Mouse (Mus musculus) urinary bladder, postnatal 10 days (tissue): ENCODE measurements around the gene Gls.

ENCODE experiments used
- DNase-seq: peaks from one replicate; pipeline ENCODE4 v3.0.0; 2022; ENCODE audit warnings: low spot score

The Gls gene

DNA sequence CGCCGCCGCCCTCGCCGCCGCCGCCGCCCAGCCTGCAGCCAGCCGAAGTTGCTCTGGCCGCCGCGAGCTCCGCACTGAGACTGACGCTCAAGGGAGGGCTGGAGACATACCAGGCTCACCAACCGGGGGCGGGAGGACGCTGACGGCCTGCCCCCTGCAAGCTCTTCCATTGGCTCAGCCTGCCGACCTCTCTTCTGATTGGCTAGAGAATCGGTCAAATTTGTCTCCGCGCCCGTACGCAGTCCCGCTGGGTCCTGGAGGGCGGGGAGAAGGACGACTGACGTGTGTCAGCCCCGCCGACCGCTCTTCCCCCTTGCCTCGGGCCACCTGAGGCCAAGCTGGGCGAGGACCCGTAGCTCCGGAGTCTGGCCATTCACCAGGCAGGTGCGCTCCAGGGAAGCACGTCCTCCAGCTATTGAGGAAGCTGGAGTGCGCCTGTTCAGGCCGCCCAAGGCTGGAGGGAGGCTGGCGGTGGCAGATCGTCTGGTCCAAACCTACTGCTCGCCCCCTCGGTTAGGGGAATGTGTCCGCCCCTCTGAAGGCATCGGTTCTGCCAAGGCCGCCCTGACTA is at the start of gene Gls:
TSS of gene Gls (minus strand) at position 90 of the 571 bp plus-strand sequence.
- peak; percentile 82 for DNase-seq

DNA sequence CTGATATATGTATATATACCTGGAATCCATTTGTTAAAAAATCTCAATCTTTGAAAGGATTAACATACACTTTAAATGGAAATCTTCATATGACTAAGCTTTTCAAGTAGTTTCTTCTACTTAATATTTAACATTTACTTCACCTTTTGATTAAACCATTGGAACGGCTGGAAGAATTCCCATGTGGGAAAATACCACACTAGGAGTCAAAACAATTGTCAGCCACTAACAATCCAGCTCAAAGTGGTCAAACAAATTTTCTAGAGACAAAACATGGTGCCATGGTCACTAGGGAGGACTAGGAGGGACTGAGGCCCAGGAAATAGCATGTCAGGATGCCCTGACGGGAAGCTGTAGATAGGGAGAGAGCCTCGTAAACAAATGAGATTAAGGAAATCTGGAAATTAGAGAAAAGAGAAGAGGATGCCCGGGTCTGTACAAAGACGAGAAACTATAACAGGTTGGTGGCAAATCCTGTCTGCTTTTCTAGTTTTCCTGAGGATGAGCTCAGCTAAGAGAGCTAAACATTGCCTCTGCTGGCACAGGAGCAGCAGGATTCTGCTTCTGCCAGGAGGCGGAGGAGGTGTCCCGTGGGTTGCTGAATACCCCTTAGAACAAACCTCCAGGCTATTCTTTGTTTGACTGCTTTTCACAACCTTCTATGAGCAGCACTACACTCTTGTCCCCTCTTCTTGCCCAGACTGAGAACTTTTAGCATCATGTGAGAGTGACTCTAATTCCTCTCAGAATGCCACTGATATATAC is 47.0 kb upstream of the Gls start:
- no peak for DNase-seq

DNA sequence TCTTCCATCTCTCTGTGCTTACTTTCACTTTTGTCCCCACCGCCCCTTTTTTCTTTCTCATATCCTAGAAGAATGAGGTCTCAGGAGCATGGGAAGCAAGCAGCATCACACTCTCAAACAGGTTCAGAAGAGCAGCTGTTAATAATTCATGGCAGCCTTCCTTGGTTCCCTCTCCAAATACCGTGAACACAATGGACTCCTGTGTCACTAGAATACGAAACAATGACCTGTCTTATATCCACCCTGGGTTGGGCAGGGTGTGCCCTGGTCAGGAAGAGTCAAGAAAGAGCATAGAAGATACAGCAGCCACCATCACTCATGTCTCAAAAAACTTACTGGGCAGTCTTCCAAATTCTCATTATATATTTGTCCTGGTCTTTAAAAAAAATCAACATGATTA is 46.3 kb upstream of the Gls start:
- no peak for DNase-seq

DNA sequence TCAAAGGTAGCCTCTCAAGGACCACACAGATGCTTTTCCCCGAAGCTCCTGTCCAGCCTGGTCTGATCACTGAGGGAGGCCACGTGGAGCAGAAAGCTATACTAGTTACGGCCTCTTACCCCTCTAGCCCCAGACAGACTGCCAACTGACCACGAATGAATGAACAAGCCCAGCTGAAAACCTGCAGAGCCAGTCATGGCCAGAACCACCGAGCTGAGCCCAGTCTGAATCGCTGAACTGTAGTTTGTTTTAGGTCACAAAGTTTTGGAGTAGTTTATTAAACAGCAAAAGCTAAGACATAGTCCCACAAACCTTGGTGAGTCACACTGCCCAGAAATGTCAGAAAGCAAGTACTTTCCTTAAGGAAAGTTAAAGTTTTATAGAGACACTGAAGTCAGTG is 45.0 kb upstream of the Gls start:
- DNase-seq = no peak

DNA sequence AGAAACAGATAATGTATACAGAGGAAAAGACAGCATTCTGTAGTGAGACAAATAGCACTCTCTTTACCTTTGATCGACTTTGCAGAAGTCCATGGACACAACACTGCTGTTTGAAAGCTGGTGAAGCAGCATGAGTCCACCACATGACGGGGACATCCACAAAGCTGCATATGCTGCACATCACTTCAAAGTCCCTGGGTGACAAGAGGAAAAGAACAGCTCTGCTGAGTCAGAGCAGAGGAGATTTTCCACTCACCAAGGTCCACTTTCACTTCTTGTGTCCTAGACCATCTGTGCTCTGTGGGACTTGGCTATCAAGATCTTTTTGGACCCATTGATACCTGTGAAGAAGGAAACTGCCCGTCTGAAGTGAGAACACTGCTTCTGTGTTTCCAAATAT is 41.2 kb upstream of the Gls start:
- no peak for DNase-seq

DNA sequence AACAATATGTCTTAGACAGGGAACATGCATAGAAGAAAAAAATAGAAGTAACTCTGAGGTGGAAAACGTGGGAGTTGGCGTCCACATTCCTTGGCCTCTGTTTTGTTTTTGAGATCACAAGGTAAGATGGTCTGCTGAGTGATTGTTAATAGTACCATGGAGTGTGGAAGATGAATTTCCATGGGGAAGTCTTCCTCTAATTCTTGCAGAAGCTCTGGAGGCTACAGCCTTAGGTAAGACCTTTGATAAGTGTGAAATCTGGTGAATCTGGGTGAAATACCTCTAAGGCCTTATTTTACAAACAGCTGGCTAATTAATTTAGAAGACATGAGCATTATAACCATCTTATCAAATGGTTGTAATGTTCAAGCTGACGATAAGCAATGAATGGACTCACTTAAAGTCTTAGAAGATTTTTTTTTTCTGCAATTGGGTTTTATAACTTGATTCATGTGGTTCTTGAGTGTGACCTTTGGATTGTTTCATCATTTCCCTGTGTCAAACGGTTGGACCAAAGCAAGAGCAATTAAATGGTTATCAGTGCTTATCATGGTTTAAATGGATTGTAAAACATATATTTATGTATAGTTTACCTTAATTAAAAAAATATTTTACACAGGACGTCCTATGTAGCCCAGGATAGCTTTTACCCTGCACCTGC is 39.1 kb upstream of the Gls start:
- no peak for DNase-seq

DNA sequence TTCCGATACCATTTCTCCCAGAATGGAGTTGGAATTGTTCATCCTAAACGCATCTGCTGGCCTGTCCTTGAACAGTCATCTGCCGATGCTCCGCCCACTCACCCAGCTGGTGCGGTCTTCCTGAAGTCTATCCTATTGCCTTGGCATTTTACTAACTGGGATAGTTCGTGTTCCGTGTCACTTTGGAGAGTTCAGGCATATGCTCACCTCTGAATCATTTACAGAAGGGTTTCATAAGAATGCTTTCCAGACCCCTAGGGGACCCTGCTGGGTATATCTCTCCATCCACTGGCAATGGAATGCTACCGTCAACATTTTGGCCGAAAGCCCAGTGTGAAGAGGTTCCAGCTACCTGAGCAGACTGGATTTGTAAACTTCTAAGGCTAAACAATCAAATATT is 37.3 kb upstream of the Gls start:
- DNase-seq = no peak

DNA sequence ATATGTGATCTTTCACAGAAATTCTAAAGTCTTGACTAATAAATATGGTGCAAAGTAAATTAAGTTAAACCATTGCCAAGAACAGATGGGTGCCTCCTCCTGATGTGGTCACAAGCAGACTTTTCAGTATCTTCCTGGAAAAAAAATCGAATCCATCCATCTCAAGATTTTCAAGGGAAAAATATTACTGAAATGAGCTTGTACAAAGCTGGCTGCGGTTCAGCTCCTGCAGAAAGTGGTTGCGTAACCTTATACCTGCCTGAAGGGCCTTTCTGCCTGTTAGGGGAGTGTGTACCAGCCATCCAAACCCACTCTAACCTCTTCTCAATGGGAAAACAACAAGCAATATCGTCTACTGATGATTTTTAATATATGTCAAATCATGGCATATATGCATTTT is 36.6 kb upstream of the Gls start:
- DNase-seq = no peak

DNA sequence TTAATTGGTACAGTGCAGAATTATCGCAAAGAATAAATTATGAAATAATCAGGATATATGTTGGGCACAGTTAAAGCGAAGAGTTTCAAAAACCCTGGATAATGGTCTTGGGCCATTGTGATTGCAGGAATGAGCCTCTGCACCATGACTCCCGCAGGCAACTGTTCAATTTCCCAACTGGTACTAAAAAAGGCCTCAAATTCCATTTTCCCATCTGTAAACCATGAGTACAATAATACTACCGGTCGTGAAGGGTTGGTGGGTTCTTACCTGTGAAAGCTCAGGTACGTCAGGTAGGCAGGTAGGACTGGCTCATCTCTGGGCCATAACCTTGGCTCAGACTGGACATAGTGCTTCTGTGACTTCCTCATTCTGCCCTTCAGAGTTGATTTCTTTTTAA is 35.0 kb upstream of the Gls start:
- DNase-seq = no peak

DNA sequence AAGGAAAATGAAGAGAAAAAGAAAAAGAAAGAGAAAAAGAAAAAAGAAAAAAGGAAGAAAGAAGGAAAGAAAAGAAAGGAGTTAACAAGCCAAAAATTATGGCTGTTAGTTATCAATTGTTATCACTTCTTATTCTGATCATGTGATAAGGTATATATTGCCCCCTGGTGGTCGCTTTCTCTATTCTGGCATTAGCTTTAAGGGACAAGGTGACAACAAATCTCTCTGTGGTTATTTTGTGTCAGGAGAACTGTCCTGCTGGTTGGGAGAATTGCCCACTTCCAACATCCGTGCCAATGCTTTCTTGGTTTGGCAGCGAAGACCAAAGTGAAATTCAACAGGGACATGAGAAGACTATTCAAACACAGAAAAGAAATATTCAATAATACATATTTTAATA is 34.6 kb upstream of the Gls start:
- no peak for DNase-seq

DNA sequence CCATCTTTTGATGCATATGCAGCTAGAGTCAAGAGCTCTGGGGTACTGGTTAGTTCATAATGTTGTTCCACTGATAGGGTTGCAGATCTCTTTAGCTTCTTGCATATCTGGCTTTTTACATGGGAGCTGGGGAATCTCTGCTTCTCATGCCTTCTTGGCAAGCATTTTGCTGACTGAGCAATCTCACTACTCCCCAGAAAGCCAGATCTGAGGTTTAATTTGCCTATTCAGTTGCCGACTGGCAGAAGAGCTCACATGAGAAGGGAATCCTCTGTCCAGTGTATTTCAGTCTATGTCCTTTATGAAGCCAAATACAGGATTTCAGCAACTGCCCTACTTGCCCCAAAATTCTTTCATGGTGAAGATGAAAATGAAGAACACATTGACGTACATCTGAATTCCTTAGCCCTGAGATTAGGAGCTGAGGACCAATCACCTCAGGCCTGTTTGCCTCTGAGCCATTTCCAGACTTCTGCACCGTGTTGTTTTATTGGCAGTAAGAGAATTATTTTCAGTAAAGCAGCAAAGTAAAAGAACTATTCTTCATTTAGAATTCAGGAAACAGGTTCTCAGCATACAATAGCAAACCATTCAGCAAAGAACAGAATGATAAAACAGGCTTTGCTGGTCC is 33.0 kb upstream of the Gls start:
- no peak for DNase-seq

DNA sequence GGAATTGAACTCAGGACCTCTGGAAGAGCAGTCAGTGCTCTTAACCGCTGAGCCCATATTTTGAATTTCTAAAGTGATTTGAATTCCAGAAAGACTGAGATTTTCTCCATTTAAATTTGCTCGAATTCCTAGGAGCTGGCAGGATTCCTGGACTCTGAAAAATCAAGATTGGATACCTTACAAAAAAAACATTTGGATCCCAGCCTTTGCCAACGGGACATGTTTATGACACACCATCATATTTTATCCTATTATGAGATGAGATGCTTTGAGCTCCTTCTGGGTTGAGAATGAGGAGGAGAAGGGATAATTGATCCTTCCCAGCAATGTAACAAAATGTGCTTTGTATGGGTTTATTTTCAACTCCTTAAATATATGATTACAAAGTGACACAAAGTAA is 31.3 kb upstream of the Gls start:
- DNase-seq = no peak

DNA sequence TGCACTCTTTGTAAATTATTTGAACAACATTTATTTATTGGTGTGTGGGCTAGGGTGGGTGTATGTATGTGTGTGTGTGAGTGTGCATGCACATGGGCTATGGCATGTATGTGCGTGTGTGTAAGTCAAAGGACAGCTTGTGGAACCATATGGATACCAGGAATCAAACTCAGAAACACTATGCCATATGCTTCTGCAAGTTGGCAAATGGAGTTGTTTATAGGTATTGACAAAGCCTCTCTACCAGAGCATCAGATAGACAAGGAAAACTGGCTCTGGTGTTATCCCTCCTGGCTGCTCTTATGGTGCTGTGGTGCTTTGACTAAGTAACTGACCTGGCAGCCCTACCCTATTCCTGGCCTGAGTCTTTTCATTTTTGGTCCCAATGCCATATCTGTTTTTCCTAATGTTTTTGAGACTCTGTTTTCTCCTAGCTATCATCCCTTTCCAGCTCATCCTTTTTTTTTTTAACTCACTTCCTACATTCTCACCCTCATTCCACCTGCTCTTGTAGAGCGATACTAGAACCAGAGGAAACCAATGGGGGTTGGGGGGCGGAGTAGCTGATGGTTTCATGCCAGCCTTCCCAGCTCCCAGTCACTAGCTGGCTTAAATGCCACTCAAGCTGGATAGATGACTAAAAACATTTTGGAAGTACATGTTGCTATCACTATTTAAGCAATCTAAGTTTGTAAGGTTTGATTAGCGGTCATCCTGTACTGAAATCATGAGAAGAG is 27.5 kb upstream of the Gls start:
- no peak for DNase-seq

DNA sequence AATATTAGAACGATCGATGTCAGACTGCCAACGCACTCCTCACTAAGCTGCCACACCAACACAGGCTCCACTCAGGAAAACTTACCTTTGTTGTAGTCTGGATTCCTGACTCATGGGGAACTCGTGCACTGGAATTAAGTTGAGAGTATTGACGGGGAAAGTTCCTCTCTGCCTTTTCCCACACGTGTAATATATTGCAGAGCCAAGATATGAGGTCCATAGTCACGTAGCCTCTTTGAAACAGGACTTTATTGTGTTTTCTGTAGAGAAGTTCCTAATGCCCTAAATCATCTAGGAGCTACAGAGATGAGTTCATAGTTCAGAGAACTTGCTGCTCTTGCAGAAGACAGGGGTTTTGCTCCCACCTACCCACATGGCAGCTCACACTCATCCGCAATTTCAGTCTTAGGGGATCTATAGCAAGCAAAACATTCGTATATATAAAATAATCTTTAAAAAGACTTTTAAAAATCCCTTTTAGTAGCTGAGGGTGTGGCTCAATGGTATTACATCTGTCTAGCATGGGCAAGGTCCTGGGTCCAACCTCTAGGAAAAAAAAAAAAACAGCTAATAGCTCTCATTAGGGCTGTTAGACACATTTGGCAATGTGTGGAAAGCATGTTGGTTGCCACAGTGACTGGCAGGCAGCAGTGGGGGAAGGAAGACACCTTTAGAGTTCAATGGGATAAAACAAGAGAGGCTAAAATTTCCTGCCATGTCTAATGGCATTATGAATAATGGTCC is 25.1 kb upstream of the Gls start:
- DNase-seq = no peak

DNA sequence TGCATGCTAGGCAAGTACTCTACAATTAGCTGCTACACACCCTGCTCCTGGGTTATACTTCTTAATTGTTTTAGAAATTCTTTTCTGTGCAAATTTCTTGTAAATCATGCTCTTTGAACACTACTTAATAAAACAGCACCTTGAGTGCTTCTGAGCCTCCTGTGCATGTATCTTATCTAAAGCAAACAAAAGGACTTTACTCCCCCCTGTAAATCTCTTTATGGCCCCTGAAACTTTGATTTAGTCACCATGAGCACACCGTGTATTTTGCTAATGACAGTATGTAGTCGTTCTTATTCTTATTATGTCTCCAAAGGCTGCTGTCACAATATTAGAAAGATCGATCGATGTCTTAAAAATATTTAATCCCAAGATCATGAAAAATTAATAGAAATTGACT is 23.9 kb upstream of the Gls start:
- no peak for DNase-seq

DNA sequence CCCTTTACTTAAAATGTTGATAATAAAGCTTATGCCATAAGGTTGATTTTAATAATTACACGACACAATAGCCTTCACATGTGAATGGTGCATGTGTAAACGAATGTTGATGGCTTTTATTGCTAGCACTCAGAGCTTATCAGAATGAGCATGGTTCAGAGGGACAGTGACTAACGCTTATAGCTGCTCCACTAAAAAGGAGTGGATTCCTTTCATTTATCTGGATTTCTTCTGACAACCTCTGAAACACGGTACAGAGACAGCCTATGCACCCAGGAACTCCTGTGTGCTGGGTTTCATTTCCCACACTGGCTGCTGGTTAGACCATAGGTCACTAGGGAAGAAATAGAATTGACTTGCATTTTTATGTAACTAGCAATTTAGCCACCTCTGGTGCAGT is 23.2 kb upstream of the Gls start:
- DNase-seq = no peak

DNA sequence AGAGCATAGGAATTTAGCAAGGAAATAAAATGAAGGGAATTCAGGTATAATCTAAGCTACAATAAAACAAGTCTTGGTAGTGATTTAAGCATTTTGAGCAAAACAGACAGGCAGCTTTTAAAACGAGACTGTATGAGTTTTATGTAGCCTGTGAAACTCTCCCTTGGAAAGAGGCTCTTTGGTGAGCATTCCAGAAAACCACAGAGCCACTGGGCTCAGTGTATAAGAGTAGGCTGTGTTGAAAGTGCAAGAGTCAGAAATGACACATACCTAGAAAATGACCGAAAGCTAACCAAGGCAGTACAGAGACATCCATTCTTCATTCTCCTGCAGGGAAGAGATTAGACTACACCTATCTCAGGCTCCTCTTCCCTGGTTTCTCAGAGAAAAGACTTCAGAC is 21.4 kb upstream of the Gls start:
- DNase-seq = no peak

DNA sequence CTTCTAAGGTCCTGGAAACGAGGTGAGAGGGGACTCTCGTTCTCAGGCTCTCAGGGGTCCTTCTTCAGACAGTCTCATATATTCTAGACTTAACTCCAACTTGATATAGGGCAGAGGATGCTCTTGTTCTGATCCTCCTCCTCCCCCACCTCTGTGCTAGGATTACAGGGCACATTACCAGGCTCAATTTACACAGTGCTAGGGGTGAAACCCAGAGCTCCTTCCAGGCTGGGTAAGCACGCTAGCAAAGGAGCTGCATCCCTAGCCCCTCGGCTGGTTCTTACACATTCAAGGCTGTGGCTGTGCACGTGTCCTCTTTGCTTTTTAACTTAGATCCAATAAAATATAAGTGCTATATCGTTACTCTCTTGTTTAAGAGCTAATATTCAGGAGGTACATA is 20.4 kb upstream of the Gls start:
- no peak for DNase-seq

DNA sequence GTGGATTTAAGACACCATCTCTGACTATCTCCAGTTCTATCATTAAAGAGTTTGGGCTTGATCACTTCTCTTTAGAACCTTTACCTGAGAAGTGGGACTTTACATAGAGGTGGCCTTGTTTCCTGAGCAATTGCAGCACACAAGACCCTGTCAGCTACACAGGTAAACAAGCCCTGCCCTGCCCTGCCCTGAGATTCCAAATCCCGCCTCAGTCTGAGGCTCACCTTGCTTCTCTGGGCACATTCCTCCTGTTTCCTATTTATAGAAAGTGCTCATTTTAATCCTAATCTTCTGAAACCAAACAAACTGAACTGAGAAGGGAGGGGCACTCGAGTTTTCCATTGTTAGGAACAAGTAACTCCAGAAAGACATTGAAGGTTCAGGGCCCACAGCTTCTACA is 19.4 kb upstream of the Gls start:
- DNase-seq = no peak

DNA sequence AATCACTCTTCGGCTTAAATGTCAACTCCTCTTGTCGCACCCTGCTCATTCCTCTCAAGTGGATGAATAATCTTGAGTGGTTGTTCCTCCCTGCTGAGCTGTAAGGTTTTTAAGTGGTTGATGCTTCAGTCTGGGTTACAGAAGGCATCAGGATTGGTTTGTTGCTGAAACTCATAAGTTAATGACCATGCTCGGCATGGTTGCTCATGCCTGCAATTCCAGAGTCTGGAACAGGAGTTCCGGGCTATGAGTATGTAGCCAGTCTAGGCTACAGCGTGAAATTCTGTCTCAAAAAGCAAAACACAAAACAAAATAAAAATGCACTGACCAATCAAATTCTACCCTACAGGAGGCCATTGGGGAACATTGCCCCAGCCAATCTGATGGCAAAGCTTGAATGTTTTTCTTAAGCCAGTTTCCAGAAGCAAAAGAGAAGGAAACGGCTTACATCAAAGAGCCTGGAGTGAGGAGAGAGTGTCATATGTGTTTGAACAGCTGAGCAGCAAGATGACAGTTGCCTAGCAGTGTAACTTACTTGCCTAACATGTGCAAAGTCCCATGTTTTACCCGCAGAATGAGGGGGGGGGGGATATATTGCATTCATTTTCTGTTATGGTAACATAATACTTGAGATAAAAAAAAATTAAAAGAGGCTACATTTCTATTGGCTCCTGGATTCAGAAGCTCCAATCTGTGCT is 18.2 kb upstream of the Gls start:
- no peak for DNase-seq

DNA sequence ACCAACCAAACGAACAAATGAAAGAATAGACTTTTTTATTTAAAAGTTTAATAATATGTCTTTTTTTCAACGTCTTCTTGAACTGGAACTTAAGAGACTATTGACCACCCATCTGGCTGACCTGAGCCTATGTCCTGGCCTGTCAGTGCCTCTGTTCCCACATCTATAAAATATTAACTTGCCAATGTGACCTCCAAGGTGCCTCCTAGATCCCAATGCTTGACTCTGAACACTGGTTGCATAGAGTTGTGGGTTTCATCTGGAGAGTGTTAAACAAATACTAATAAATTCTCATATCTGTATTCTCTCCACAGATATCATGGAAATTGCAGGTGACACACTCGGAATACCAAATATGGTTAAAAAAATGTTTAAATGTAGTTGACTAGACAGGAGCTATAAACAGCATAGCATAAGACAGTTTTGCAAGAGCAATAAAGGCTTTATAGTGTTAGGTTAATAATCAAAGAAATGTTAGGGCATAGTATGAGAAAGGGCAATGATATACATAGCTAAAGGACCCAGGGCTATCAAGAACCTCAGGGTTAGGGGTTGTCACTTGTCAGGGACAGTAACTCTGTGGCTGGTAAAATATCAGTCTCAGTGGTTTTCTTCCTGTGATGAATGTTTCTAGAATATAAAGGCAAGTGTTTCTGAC is 16.0 kb upstream of the Gls start:
- no peak for DNase-seq
